Mouse (Mus musculus) midbrain, embryonic 16.5 days (tissue): Measurements from ENCODE around the gene Spata31. TPM values are rescaled to one million over a fixed set of nuclear protein-coding genes. Genes with fewer than 3 reads are reported as not detected.
A peak's percentile ranks its signal among the peaks of the same experiment; 100 is the strongest.

Source experiments
- ATAC-seq: fragments of 200-750 bp; cut with Nextera tagmentation; 2 replicates; pipeline ENCODE4 v1.8.0; 2017; ENCODE audit warnings: moderate TSS enrichment
- H3K27ac ChIP-seq: fragments of 300-500 bp; sonication (generic); 2 replicates; pipeline ENCODE4 v1.5.1; 2014; ENCODE audit warnings: mild to moderate bottlenecking, low read length, mixed read lengths
- H3K27me3 ChIP-seq: fragments of 300-500 bp; sonication (generic); 2 replicates; pipeline ENCODE4 v1.6.1; 2014; ENCODE audit warnings: low read depth, low read length, mixed read lengths; ENCODE audit not compliant: control insufficient read depth, insufficient read depth
- H3K36me3 ChIP-seq: fragments of 300-500 bp; sonication (generic); 2 replicates; pipeline ENCODE4 v1.6.1; 2014; ENCODE audit warnings: mild to moderate bottlenecking, low read length, moderate library complexity, mixed read lengths; ENCODE audit not compliant: control insufficient read depth, insufficient read depth
- H3K4me1 ChIP-seq: fragments of 300-500 bp; sonication (generic); 2 replicates; pipeline ENCODE4 v1.6.1; 2014; ENCODE audit warnings: mild to moderate bottlenecking, low read length, mixed read lengths; ENCODE audit not compliant: control insufficient read depth, insufficient read depth
- H3K4me2 ChIP-seq: fragments of 300-500 bp; sonication (generic); 2 replicates; pipeline ENCODE4 v1.6.1; 2014; ENCODE audit warnings: mild to moderate bottlenecking, low read length, mixed read lengths
- H3K4me3 ChIP-seq: fragments of 300-500 bp; sonication (generic); 2 replicates; pipeline ENCODE4 v1.5.1; 2014; ENCODE audit warnings: low read depth, mild to moderate bottlenecking, low read length, moderate library complexity, mixed read lengths
- H3K9ac ChIP-seq: fragments of 300-500 bp; sonication (generic); 2 replicates; pipeline ENCODE4 v1.6.1; 2014; ENCODE audit warnings: low read depth, low read length, mixed read lengths
- H3K9me3 ChIP-seq: fragments of 300-500 bp; sonication (generic); replicated peaks from 2 replicates; pipeline ENCODE4 v1.6.1; 2014; ENCODE audit warnings: mild to moderate bottlenecking, low read length, mixed read lengths; ENCODE audit not compliant: control insufficient read depth, poor library complexity, severe bottlenecking
- WGBS: fragments of 180-500 bp; shearing (Covaris S2); extraction: QIAGEN DNeasy Blood & Tissue Kit; methylation state at CpG from one replicate; pipeline ENCODE4 v1.1.7; 2014; 5-methylcytosine and 5-hydroxymethylcytosine counted together
- polyA plus RNA-seq: library from polyadenylated mRNA; unstranded; fragments of >200 nt; fragmentation: Nextera tagmentation; extraction: Ambion mirVana; gene quantifications from 2 replicates; pipeline ENCODE4 v1.2.1, GENCODE M21; 2015

Gene Spata31
- not detected in 2 replicates for polyA plus RNA-seq

DNA sequence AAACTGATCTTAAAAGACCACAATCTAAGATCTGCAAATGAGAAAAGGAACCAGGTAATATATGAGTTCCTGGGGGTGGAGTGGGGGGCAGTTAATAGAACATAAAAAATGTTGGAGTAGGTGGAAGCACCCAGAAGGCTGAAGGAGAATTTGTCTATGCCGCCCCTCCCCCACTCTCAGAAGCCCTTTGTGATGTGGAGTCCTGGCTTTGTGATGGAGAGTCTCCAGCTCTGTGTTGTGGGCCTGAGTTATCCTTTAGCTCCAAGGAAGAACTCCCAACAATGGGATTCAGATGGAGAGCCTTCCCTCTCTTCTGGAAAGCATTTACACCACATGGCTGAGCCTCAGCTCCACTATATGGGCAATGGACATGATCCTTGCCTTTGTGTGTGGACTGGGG is at the start of gene Spata31:
Spata31 (plus strand) TSS at position 216 of the 400 bp plus-strand sequence.
- Histone ChIP-seq H3K9ac (no peak within 1 kb of the TSS), H3K27me3 (no peaks in the 10 kb centered on the region), H3K27ac (no peak within 1 kb of the TSS), H3K9me3 (no peaks in the 10 kb centered on the region), H3K36me3 (no peaks in the 10 kb centered on the region), H3K4me3 (no peak within 1 kb of the TSS), H3K4me2 (no peak within 1 kb of the TSS), H3K4me1 (no peaks in the 10 kb centered on the region)
- 71% methylated on average over 1 of the region's 1 CpGs for WGBS
- ATAC-seq = no peak

DNA sequence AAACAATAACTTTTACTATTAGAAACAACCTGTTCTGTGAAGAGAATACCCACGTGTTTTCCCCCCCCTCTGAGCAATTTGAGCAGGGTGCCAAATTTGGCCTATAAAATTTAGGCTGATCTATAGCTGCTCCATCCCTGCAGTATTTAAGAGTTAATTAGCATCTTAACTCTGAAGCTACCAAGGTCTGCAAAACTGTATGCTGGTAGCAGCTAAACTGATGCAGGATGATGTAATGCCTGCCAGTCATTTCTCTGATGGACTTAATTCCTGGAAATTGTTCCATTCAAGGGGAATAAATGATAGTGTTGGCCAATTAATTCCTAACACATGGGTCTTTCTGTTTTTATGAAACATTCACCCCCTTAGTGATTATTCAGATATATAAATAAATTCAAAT is 14.1 kb upstream of the Spata31 start:
- Histone ChIP-seq H3K4me3 (no peak overlapping the region), H3K4me1 (no peaks in the 10 kb centered on the region), H3K27ac (no peak overlapping the region), H3K9ac (no peak overlapping the region), H3K4me2 (no peak overlapping the region), H3K27me3 (no peaks in the 10 kb centered on the region), H3K36me3 (no peaks in the 10 kb centered on the region), H3K9me3 (no peaks in the 10 kb centered on the region)
- 53% methylated on average over 1 of the region's 1 CpGs for WGBS
- ATAC-seq = no peak

DNA sequence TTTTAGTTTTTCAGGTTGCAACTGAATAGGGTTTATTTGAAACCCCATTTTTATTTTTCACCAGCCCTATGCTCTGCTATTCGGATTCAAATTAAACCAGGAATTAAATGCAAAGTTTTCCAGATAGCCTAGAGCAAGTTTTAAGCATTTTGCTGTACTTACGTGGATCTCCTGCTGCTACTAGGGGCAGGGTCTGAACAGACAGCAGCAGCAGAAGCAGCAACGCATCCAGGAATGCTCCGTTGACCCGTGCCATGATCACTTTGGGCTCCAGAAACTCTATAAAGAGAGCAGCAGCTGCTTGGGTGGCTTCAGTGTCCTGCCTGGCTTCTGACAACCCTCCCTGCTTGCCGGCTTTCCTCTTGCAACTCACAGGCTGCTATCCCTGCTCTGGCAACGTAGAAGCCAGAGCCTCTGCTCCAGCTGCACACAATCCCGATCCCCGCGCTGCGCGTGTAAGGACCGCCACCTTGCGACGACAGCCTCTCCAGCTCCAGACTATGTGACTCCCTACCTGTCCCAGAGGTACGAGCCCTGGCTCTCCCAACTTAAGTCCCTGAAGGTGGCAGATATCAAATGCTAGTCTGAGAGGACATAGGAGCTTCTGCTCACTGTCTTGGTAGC is 13.5 kb upstream of the Spata31 start, which contains the start of gene Cntnap3:
Cntnap3 (minus strand) TSS at position 371 of the 624 bp plus-strand sequence.
- Histone ChIP-seq H3K4me3 (peak within 1 kb of the TSS; percentile 30), H3K27ac (no peak within 1 kb of the TSS)
- 7% methylated on average over 16 of the region's 16 CpGs for WGBS

More for the DNA sequence above, 13.5 kb upstream of the Spata31 start, which contains the start of gene Cntnap3:
- peak; percentile 100 for ATAC-seq
- Histone ChIP-seq H3K9ac (peak within 1 kb of the TSS; percentile 49), H3K4me2 (peak within 1 kb of the TSS; percentile 59), H3K9me3 (no peaks in the 10 kb centered on the region), H3K27me3 (no peaks in the 10 kb centered on the region), H3K4me1 (no peaks in the 10 kb centered on the region), H3K36me3 (no peaks in the 10 kb centered on the region)

Other genes starting within 250 kb of the Spata31 start
- gene Cntnap3, start 13.5 kb upstream of the Spata31 start, polyA plus RNA-seq = 0.73 and 0.85 TPM in 2 replicates
- gene Spata31d1c, start 115.7 kb downstream of the Spata31 start, polyA plus RNA-seq = not detected in 2 replicates
- gene Prss47, start 135.4 kb downstream of the Spata31 start, polyA plus RNA-seq = not detected in 2 replicates
- gene Mfsd14b, start 195.6 kb downstream of the Spata31 start, polyA plus RNA-seq = 29.1 and 30.4 TPM in 2 replicates
- gene Olfr465-ps1, start 220.7 kb downstream of the Spata31 start, polyA plus RNA-seq = not detected in 2 replicates
- not detected in 2 replicates for gene Olfr466, start 232.8 kb downstream of the Spata31 start, polyA plus RNA-seq